Mouse (Mus musculus) forebrain, embryonic 16.5 days (tissue): ENCODE measurements around the gene Prkar2b. TPM values are rescaled to one million over a fixed set of nuclear protein-coding genes. Genes with fewer than 3 reads are reported as not detected.

Experiments used
- ATAC-seq: fragments of 200-750 bp; cut with Nextera tagmentation; 2 replicates; pipeline ENCODE4 v1.8.0; 2017; ENCODE audit warnings: mild to moderate bottlenecking, moderate library complexity
- H3K27ac ChIP-seq: fragments of 300-500 bp; sonication (generic); 2 replicates; pipeline ENCODE4 v1.5.1; 2014; ENCODE audit warnings: low read length, control low read depth
- H3K27me3 ChIP-seq: fragments of 300-500 bp; sonication (generic); replicated peaks from 2 replicates; pipeline ENCODE4 v1.6.1; 2014; ENCODE audit warnings: low read length; ENCODE audit not compliant: control insufficient read depth, insufficient read depth
- H3K36me3 ChIP-seq: fragments of 300-500 bp; sonication (generic); 2 replicates; pipeline ENCODE4 v1.6.1; 2014; ENCODE audit not compliant: control insufficient read depth, insufficient read depth
- H3K4me1 ChIP-seq: fragments of 300-500 bp; sonication (generic); replicated peaks from 2 replicates; pipeline ENCODE4 v1.6.1; 2014; ENCODE audit warnings: low read length; ENCODE audit not compliant: control insufficient read depth, insufficient read depth
- H3K4me2 ChIP-seq: fragments of 300-500 bp; sonication (generic); 2 replicates; pipeline ENCODE4 v1.6.1; 2014; ENCODE audit warnings: mild to moderate bottlenecking, low read length, control low read depth
- H3K4me3 ChIP-seq: fragments of 300-500 bp; sonication (generic); replicated peaks from 2 replicates; pipeline ENCODE4 v1.5.1; 2014; ENCODE audit warnings: mild to moderate bottlenecking, low read length, control low read depth
- H3K9ac ChIP-seq: fragments of 300-500 bp; sonication (generic); replicated peaks from 2 replicates; pipeline ENCODE4 v1.6.1; 2014; ENCODE audit warnings: low read depth, low read length, control low read depth
- H3K9me3 ChIP-seq: fragments of 300-500 bp; sonication (generic); 2 replicates; pipeline ENCODE4 v1.6.1; 2016; ENCODE audit warnings: low read length; ENCODE audit not compliant: control insufficient read depth
- WGBS: fragments of 180-500 bp; shearing (Covaris S2); extraction: QIAGEN DNeasy Blood & Tissue Kit; methylation state at CpG from one replicate; pipeline ENCODE4 v1.1.7; 2014; 5-methylcytosine and 5-hydroxymethylcytosine counted together
- polyA plus RNA-seq: library from polyadenylated mRNA; unstranded; fragments of >200 nt; fragmentation: Nextera tagmentation; extraction: Ambion mirVana; gene quantifications from 2 replicates; pipeline ENCODE4 v1.2.1, GENCODE M21; 2015

Gene Prkar2b
- polyA plus RNA-seq, 1 experiment from 2014 or later = 140 TPM

- 73% methylated on average over 3 of the region's 3 CpGs for WGBS
- Histone ChIP-seq H3K4me1 (peaks cover 2% of the 10 kb centered on the region; the same call in 1 of the 2 replicates), H3K4me2 (no peak overlapping the region), H3K9ac (no peak overlapping the region), H3K36me3 (peaks cover 38% of the 10 kb centered on the region), H3K9me3 (no peaks in the 10 kb centered on the region), H3K27ac (no peak overlapping the region), H3K27me3 (no peaks in the 10 kb centered on the region), H3K4me3 (no peak overlapping the region)
- ATAC-seq = no peak
Observed at GRCm38 (mm10) chr12:31928498-31928897, 132.6 kb downstream of the Prkar2b start.

DNA sequence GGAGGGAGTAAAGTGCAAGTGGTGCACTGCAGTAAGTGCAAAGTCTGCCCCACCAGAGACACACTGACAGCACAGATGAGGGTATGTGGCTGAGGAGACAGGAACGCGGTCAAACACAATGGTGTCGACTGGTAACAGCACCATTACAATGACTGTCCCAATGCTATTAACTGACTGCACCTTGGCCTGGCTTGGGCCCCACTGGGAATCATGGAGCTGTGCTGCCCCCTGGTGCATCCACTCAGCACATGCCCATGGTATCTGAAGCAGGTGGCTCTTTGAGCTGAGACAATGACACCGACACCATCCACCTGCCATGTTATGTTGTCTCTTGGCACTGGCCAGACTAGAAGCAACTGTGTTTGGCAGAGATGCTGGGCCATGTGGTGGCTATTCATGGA, 134.4 kb downstream of the Prkar2b start:
- Histone ChIP-seq H3K9ac (no peak overlapping the region), H3K4me1 (peaks cover 2% of the 10 kb centered on the region; the same call in 1 of the 2 replicates), H3K4me2 (no peak overlapping the region), H3K9me3 (no peaks in the 10 kb centered on the region), H3K4me3 (no peak overlapping the region), H3K27ac (no peak overlapping the region), H3K36me3 (peaks cover 28% of the 10 kb centered on the region), H3K27me3 (no peaks in the 10 kb centered on the region)
- 23% methylated on average over 4 of the region's 4 CpGs for WGBS
- peak; percentile 90 for ATAC-seq

GRCm38 (mm10) chr12:31925343-31925742, 135.8 kb downstream of the Prkar2b start:
- Histone ChIP-seq H3K4me1 (peaks cover 2% of the 10 kb centered on the region; the same call in 1 of the 2 replicates), H3K9ac (no peak overlapping the region), H3K9me3 (no peaks in the 10 kb centered on the region), H3K27ac (no peak overlapping the region), H3K36me3 (peaks cover 18% of the 10 kb centered on the region), H3K27me3 (no peaks in the 10 kb centered on the region), H3K4me3 (no peak overlapping the region), H3K4me2 (no peak overlapping the region)
- WGBS = 75% methylated on average over 6 of the region's 6 CpGs
- ATAC-seq = no peak

DNA sequence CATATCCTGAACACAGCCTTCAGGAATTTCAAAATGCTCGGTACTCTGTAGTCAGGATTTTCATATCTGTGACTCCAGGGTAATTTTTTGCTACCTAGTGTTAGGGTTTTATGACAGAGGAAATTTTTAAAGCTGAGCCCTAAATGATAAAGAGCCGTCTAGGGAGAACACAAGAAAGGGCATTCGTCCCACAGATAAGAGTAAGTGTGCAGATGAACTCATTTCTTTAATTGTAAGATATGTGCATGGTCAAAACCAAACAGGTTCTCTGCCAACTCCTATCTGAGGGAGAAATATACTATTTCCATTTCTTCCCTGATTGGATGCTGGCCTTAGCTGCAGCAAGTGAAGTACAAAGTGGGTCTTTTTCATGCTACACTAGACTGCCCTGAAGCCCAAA, 137.0 kb downstream of the Prkar2b start:
- Histone ChIP-seq H3K27me3 (no peaks in the 10 kb centered on the region), H3K4me1 (peaks cover 2% of the 10 kb centered on the region; the same call in 1 of the 2 replicates), H3K27ac (no peak overlapping the region), H3K9ac (no peak overlapping the region), H3K4me3 (no peak overlapping the region), H3K9me3 (no peaks in the 10 kb centered on the region), H3K36me3 (peaks cover 15% of the 10 kb centered on the region), H3K4me2 (no peak overlapping the region)
- no peak for ATAC-seq
- WGBS = 88% methylated on average over 3 of the region's 3 CpGs

- ATAC-seq = no peak
- Histone ChIP-seq H3K9ac (no peak overlapping the region), H3K27me3 (no peaks in the 10 kb centered on the region), H3K36me3 (peaks cover 7% of the 10 kb centered on the region; the same call in 1 of the 2 replicates), H3K4me1 (no peaks in the 10 kb centered on the region), H3K4me2 (no peak overlapping the region), H3K4me3 (no peak overlapping the region), H3K9me3 (no peaks in the 10 kb centered on the region), H3K27ac (no peak overlapping the region)
- 86% methylated on average over 18 of the region's 18 CpGs for WGBS
Observed at GRCm38 (mm10) chr12:31920464-31921405, 140.4 kb downstream of the Prkar2b start.

DNA sequence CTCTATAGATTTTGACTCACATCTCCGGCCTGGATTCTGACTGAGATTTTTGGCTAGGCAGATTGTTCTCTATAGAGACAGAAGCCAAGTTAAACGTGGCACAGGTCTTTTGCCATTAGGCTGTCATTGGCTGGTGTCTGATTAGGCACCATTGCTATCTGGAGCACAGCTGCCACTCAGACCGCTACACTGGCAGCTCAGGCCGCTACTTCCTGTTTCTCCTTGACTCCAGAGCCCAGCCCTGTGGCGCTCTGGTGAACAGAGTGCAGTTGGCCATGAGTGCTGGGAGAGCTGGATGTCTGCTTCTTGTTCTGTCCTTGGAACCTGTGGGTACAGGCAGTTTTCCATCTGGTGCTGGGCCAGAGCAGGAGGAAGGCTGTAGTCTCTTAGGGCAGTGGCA, 143.9 kb downstream of the Prkar2b start:
- Histone ChIP-seq H3K36me3 (no peaks in the 10 kb centered on the region), H3K9ac (no peak overlapping the region), H3K27me3 (no peaks in the 10 kb centered on the region), H3K4me1 (no peaks in the 10 kb centered on the region), H3K4me2 (no peak overlapping the region), H3K27ac (no peak overlapping the region), H3K9me3 (no peaks in the 10 kb centered on the region), H3K4me3 (no peak overlapping the region)
- 88% methylated on average over 5 of the region's 5 CpGs for WGBS
- peak; percentile 49 for ATAC-seq

- no peaks in the 10 kb centered on the region for H3K9me3 ChIP-seq
Observed at GRCm38 (mm10) chr12:31916691-31917090, 144.4 kb downstream of the Prkar2b start.

GRCm38 (mm10) chr12:31913614-31914013, 147.5 kb downstream of the Prkar2b start:
- H3K4me2 ChIP-seq = no peak overlapping the region
- peak; percentile 64; the same call in 1 of the 2 replicates for ATAC-seq
- no peak overlapping the region for H3K9ac ChIP-seq
- no peak overlapping the region for H3K4me3 ChIP-seq
- WGBS = 51% methylated on average over 4 of the region's 4 CpGs
- no peak overlapping the region for H3K27ac ChIP-seq
- no peaks in the 10 kb centered on the region for H3K9me3 ChIP-seq
- no peaks in the 10 kb centered on the region for H3K36me3 ChIP-seq
- H3K4me1 ChIP-seq = no peaks in the 10 kb centered on the region
- H3K27me3 ChIP-seq = no peaks in the 10 kb centered on the region

More at GRCm38 (mm10) chr12:31916691-31917090, 144.4 kb downstream of the Prkar2b start:
- H3K4me3 ChIP-seq = no peak overlapping the region
- 96% methylated on average over 5 of the region's 5 CpGs for WGBS
- H3K27ac ChIP-seq = no peak overlapping the region
- H3K4me2 ChIP-seq = no peak overlapping the region
- H3K4me1 ChIP-seq = no peaks in the 10 kb centered on the region
- ATAC-seq = no peak
- no peaks in the 10 kb centered on the region for H3K27me3 ChIP-seq
- no peaks in the 10 kb centered on the region for H3K36me3 ChIP-seq
- no peak overlapping the region for H3K9ac ChIP-seq

DNA sequence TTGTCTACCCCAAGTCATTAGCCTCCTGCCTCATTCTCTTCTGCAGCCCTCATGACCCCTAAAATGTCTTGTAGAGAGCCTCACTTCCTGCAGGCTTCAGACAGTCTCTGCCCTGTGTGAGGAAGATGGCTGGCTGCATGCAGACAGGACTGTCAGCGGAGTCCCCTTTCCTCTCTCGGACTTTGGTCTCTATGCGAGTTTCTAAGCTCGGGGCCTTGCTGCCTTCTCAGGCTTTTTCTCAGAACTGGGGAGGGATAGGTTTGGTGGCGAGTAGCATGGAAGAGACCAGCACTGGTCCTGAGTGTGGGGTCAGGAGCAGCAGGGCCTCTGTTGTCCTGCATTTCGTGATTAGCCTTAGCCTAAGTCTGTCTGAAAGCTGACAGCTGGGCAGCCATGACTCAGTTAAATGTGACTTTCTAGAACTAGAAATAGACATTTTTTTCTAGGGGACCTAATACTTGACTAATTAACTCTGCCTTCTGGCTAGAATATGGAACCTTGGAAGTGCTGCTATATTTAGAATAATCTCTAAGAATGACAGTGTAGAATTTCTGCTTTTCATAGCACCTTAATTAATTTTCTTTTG, 148.0 kb downstream of the Prkar2b start:
- Histone ChIP-seq H3K27me3 (no peaks in the 10 kb centered on the region), H3K4me2 (no peak overlapping the region), H3K27ac (no peak overlapping the region), H3K36me3 (no peaks in the 10 kb centered on the region), H3K9ac (no peak overlapping the region), H3K4me1 (no peaks in the 10 kb centered on the region), H3K4me3 (no peak overlapping the region), H3K9me3 (no peaks in the 10 kb centered on the region)
- ATAC-seq = no peak
- WGBS = 84% methylated on average over 6 of the region's 6 CpGs
